Mouse (Mus musculus) erythroblast, adult 5-6 weeks (primary cell): ENCODE results near the gene Ptprn2. TPM values are rescaled to one million over a fixed set of nuclear protein-coding genes. Genes with fewer than 3 reads are reported as not detected.

Experiments
- ATAC-seq: replicated peaks from 2 replicates; pipeline ENCODE4 v1.8.0; 2016; ENCODE audit warnings: moderate number of reproducible peaks, mild to moderate bottlenecking, moderate TSS enrichment, inconsistent platforms; ENCODE audit not compliant: poor library complexity, low FRiP score, severe bottlenecking
- total RNA-seq, 2 experiments: library from RNA; stranded (forward) in 1 of 2; stranded (reverse) in 1 of 2; fragments of 150-400 nt in 1 of 2; fragments of 200-764, 138-1000 nt in 1 of 2; gene quantifications; 2 replicates each; pipeline versions ENCODE4 v1.2.3 to v1.2.4; 2015 to 2017; ENCODE audit warnings: low replicate concordance in 2 of 2

The Ptprn2 gene
- total RNA-seq, 2 experiments from 2014 or later: not detected

- ATAC-seq: no peak
Measured at GRCm38 (mm10) chr12:117261165-117261440, 775.6 kb downstream of the Ptprn2 start.

- ATAC-seq: no peak
Measured at GRCm38 (mm10) chr12:117262003-117262402, 776.5 kb downstream of the Ptprn2 start.

GRCm38 (mm10) chr12:117263081-117263480, 777.6 kb downstream of the Ptprn2 start:
- no peak for ATAC-seq

GRCm38 (mm10) chr12:117265211-117265610, 779.7 kb downstream of the Ptprn2 start:
- ATAC-seq: no peak

- ATAC-seq: no peak
Measured at GRCm38 (mm10) chr12:117268543-117269172, 783.1 kb downstream of the Ptprn2 start.

- ATAC-seq: no peak
Measured at GRCm38 (mm10) chr12:117269310-117269709, 783.8 kb downstream of the Ptprn2 start.

- no peak for ATAC-seq
Measured at GRCm38 (mm10) chr12:117270199-117270598, 784.7 kb downstream of the Ptprn2 start.

GRCm38 (mm10) chr12:117273166-117273565, 787.6 kb downstream of the Ptprn2 start:
- no peak for ATAC-seq

- no peak for ATAC-seq
Measured at GRCm38 (mm10) chr12:117274576-117274975, 789.1 kb downstream of the Ptprn2 start.

GRCm38 (mm10) chr12:117280790-117281189, 795.3 kb downstream of the Ptprn2 start:
- ATAC-seq: no peak

- ATAC-seq: no peak
Measured at GRCm38 (mm10) chr12:117282659-117283058, 797.1 kb downstream of the Ptprn2 start.

- no peak for ATAC-seq
Measured at GRCm38 (mm10) chr12:117287456-117287855, 801.9 kb downstream of the Ptprn2 start.

GRCm38 (mm10) chr12:117291943-117292342, 806.4 kb downstream of the Ptprn2 start:
- ATAC-seq: no peak

- no peak for ATAC-seq
Measured at GRCm38 (mm10) chr12:117296792-117297191, 811.3 kb downstream of the Ptprn2 start.

- ATAC-seq: no peak
Measured at GRCm38 (mm10) chr12:117299084-117299483, 813.6 kb downstream of the Ptprn2 start.

- ATAC-seq: no peak
Measured at GRCm38 (mm10) chr12:117304751-117305624, 819.5 kb downstream of the Ptprn2 start.

- ATAC-seq: no peak
Measured at GRCm38 (mm10) chr12:117305625-117306105, 820.1 kb downstream of the Ptprn2 start.

GRCm38 (mm10) chr12:117312079-117312478, 826.6 kb downstream of the Ptprn2 start:
- no peak for ATAC-seq

- ATAC-seq: no peak
Measured at GRCm38 (mm10) chr12:117314987-117315386, 829.5 kb downstream of the Ptprn2 start.

GRCm38 (mm10) chr12:117315661-117316060, 830.1 kb downstream of the Ptprn2 start:
- ATAC-seq: no peak

- no peak for ATAC-seq
Measured at GRCm38 (mm10) chr12:117318229-117318628, 832.7 kb downstream of the Ptprn2 start.
